Mouse (Mus musculus) MEL (cell line): ENCODE data around the gene Arhgap20.

Source experiments
- CTCF ChIP-seq, 3 experiments: IDR thresholded peaks in 2 of 3; conservative IDR thresholded peaks in 1 of 3; 2 replicates each; pipeline ENCODE4 v1.5.1; 2011 to 2012; ENCODE audit warnings: low read length in 3 of 3, low read depth in 2 of 3, mild to moderate bottlenecking in 2 of 3, improper control_type of control experiment in 1 of 3, inconsistent platforms in 1 of 3, mixed read lengths in 1 of 3, moderate library complexity in 1 of 3; ENCODE audit not compliant: control insufficient read depth in 1 of 3, insufficient read depth in 1 of 3, poor library complexity in 1 of 3, severe bottlenecking in 1 of 3
- E2F4 ChIP-seq: IDR thresholded peaks from 2 replicates; pipeline ENCODE4 v1.6.1; 2011; ENCODE audit warnings: low read depth, low read length, improper control_type of control experiment, borderline replicate concordance
- EP300 ChIP-seq, 2 experiments: IDR thresholded peaks; 2 replicates each; pipeline ENCODE4 v1.6.1; 2011; ENCODE audit warnings: improper control_type of control experiment in 2 of 2, low read length in 2 of 2, low read depth in 1 of 2, mild to moderate bottlenecking in 1 of 2
- GABPA ChIP-seq: IDR thresholded peaks from 2 replicates; pipeline ENCODE4 v1.6.1; 2012; ENCODE audit warnings: low read depth, mild to moderate bottlenecking, inconsistent platforms, low read length, improper control_type of control experiment, moderate library complexity
- POLR2A ChIP-seq, 2 experiments: IDR thresholded peaks; 2 replicates each; pipeline ENCODE4 v1.6.1; 2011 to 2012; ENCODE audit warnings: low read length in 2 of 2, mild to moderate bottlenecking in 2 of 2, control low read depth in 1 of 2, improper control_type of control experiment in 1 of 2, low read depth in 1 of 2, moderate library complexity in 1 of 2; ENCODE audit not compliant: control insufficient read depth in 1 of 2, insufficient read depth in 1 of 2, poor library complexity in 1 of 2
- POLR2AphosphoS5 ChIP-seq: IDR thresholded peaks from 2 replicates; pipeline ENCODE4 v1.6.1; 2012; ENCODE audit warnings: low read depth, borderline replicate concordance, mild to moderate bottlenecking, inconsistent platforms, low read length, moderate library complexity, mixed read lengths
- RCOR1 ChIP-seq: IDR thresholded peaks from 2 replicates; pipeline ENCODE4 v1.6.1; 2012; ENCODE audit warnings: low read depth, mild to moderate bottlenecking, inconsistent platforms, low read length, improper control_type of control experiment
- TAL1 ChIP-seq: IDR thresholded peaks from 2 replicates; pipeline ENCODE4 v1.6.1; 2012; ENCODE audit warnings: mild to moderate bottlenecking, inconsistent platforms, low read length, moderate library complexity, mixed read lengths
- TBP ChIP-seq: IDR thresholded peaks from 2 replicates; pipeline ENCODE4 v1.8.0; 2011; ENCODE audit warnings: low read depth, low read length, improper control_type of control experiment
- TCF12 ChIP-seq: IDR thresholded peaks from 2 replicates; pipeline ENCODE4 v1.6.1; 2014; ENCODE audit warnings: low read depth, mild to moderate bottlenecking, inconsistent platforms, low read length, improper control_type of control experiment, moderate library complexity
- USF2 ChIP-seq, 2 experiments: IDR thresholded peaks; 2 replicates each; pipeline ENCODE4 v1.6.1; 2011 to 2012; ENCODE audit warnings: improper control_type of control experiment in 2 of 2, low read length in 2 of 2, borderline replicate concordance in 1 of 2, inconsistent platforms in 1 of 2, low read depth in 1 of 2, mild to moderate bottlenecking in 1 of 2; ENCODE audit not compliant: insufficient read depth in 1 of 2
- ZC3H11A ChIP-seq: IDR thresholded peaks from 2 replicates; pipeline ENCODE4 v1.6.1; 2012; ENCODE audit warnings: low read depth, mild to moderate bottlenecking, inconsistent platforms, low read length, improper control_type of control experiment
- ZKSCAN1 ChIP-seq: IDR thresholded peaks from 2 replicates; pipeline ENCODE4 v1.6.1; 2012; ENCODE audit warnings: low read depth, mild to moderate bottlenecking, inconsistent platforms, low read length, improper control_type of control experiment, moderate library complexity

DNA sequence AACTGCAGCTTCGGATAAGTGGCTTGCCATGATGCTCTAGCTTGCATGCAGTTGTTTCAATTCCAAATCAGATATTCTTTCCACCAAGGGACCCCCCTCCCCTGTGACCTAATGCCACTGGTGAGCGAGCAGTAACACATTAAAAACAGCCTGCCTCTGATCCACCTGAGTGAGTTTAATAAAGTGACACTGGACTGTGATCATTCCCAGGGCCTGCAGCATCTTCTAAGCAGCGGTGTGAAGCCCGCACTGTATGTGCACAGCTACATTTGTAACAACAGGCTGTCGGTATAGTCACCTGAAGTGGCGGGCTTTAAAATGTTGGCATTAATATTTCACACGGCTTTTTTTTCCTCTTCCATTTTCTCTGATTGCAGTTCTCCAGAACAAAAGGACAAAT lies 59.4 kb downstream of the Arhgap20 start:
- TF ChIP-seq CTCF (IDR thresholded peaks at IDR 0.05 in 2 of 3, conservative IDR thresholded peaks at IDR 0.05 in 1 of 3; ENCODE audit: control insufficient read depth in 1 of 3, insufficient read depth in 1 of 3, low read depth in 2 of 3, low read length in 3 of 3, poor library complexity in 1 of 3, severe bottlenecking in 1 of 3) (no peak), TAL1 (no peak), GABPA (no peak), E2F4 (no peak), RCOR1 (no peak), POLR2A (IDR thresholded peaks at IDR 0.05; ENCODE audit: control insufficient read depth in 1 of 2, insufficient read depth in 1 of 2, low read depth in 1 of 2, low read length in 2 of 2, poor library complexity in 1 of 2) (no peak), ZKSCAN1 (no peak), TBP (no peak), TCF12 (no peak), USF2 (IDR thresholded peaks at IDR 0.05; ENCODE audit: borderline replicate concordance in 1 of 2, insufficient read depth in 1 of 2, low read depth in 1 of 2, low read length in 2 of 2) (no peak), ZC3H11A (no peak), EP300 (IDR thresholded peaks at IDR 0.05; ENCODE audit: low read depth in 1 of 2, low read length in 2 of 2) (no peak), POLR2AphosphoS5 (no peak)
